Mouse (Mus musculus) cortical plate, adult 2 months (tissue): ENCODE results near the gene Lpcat3. TPM values are rescaled to one million over a fixed set of nuclear protein-coding genes. Genes with fewer than 3 reads are reported as not detected.

Experiments used
- H3K27ac ChIP-seq: fragments of 200-500 bp; 2 replicates; pipeline ENCODE4 v1.5.1; 2012; ENCODE audit warnings: low read length, control low read depth, inconsistent platforms; ENCODE audit not compliant: insufficient read depth
- H3K4me1 ChIP-seq: fragments of 200-500 bp; 2 replicates; pipeline ENCODE4 v1.6.1; 2011; ENCODE audit warnings: low read length; ENCODE audit not compliant: control insufficient read depth, insufficient read depth
- H3K4me3 ChIP-seq: fragments of 200-500 bp; 2 replicates; pipeline ENCODE4 v1.5.1; 2011; ENCODE audit warnings: mild to moderate bottlenecking, low read length, control low read depth; ENCODE audit not compliant: insufficient read depth
- CTCF ChIP-seq: fragments of 200-500 bp; IDR thresholded peaks from 2 replicates; pipeline ENCODE4 v1.5.1; 2011; ENCODE audit warnings: mild to moderate bottlenecking, control low read depth, low read length; ENCODE audit not compliant: insufficient read depth; ENCODE audit errors: extremely low read depth
- POLR2A ChIP-seq: fragments of 200-500 bp; IDR thresholded peaks from 2 replicates; pipeline ENCODE4 v1.6.1; 2011; ENCODE audit warnings: mild to moderate bottlenecking, low read length, control low read depth; ENCODE audit not compliant: insufficient read depth; ENCODE audit errors: extremely low read depth
- polyA plus RNA-seq: library from polyadenylated mRNA; depleted of rRNA; stranded (reverse); fragments of >200 nt; gene quantifications from 2 replicates; pipeline ENCODE4 v1.2.3, GENCODE M21; 2012

Lpcat3 gene
- polyA plus RNA-seq, 1 experiment = 47.6 TPM

DNA sequence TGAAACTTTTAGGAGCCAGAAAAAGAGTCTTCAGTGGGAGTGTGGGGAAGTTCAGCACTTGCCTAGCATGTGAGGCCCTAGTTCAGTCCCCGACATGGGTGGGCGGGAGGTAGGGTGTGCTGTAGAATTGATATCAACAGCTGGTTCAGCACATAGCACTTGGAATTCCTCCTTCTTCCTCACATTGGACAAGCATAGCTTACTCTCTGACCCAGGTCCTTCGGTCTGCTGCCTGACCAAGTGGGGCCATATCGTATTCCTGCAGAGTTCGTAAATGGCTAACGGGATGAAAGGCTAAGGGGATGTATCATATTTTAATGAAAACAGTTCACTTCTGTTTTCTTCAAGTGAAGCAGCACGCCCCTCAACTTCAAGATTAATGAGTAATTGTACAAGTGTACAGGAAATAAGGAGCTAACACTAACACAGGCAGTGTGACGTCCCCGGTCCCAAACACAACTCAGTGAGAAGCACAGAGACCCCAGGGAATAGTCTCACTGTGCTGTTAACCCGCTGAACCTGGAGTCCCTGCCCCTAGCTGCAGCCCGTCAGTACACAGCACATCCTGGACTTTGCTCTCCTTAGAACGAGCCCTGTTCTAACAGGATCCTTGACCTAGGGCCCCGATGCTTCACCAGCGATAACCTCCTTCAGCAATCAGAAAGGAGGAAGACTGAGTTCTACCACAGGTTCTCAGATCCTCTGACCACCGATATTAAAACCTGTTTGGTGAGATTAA, 30.6 kb downstream of the Lpcat3 start:
- peaks cover 8% of the 10 kb centered on the region for H3K4me1 ChIP-seq
- H3K4me3 ChIP-seq = no peak overlapping the region
- peak overlapping the region; percentile 45 for H3K27ac ChIP-seq
- TF ChIP-seq POLR2A = no peak
- no peak for TF ChIP-seq CTCF

DNA sequence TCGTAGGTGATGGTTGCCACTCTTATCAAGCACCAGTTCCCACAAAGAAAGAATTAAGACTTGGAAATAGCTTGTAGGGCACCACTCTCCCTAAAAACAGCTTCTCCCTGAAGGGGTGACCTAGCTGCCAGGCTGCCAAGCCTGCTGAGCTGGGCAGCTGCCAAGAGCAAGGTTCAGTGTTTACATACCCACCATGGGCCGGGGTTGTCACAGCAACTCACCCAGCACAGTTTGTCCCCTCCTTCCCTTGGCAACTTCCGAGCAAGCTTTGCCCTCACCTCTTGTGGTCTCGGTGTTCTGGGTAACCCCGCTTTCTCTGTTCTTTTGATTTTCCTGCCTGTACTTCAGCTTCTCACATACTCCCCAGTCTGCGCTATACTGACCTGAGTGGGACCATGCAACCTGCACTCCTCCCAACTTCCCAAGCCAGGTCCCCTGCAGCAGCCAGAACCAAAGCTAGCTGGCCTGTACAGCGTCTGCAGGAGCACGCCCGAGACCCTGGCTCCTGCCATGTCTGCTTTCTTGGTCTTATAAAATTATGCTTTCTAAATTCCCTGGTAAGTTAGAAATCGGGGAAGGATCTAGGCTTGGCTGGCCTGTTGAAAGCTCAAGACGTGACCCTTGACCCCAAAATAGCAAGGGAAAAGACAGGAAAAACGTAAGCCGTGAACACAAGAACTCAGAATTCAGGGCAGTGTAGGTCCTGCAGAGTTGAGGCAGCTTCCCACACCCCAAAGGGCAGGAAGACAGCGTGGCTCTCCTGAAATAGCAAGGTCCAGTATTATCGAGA, 31.5 kb downstream of the Lpcat3 start:
- Histone ChIP-seq H3K27ac (peak overlapping the region; percentile 45; the same call in 1 of the 2 replicates), H3K4me1 (peaks cover 8% of the 10 kb centered on the region), H3K4me3 (no peak overlapping the region)
- TF ChIP-seq POLR2A (no peak), CTCF (no peak)

DNA sequence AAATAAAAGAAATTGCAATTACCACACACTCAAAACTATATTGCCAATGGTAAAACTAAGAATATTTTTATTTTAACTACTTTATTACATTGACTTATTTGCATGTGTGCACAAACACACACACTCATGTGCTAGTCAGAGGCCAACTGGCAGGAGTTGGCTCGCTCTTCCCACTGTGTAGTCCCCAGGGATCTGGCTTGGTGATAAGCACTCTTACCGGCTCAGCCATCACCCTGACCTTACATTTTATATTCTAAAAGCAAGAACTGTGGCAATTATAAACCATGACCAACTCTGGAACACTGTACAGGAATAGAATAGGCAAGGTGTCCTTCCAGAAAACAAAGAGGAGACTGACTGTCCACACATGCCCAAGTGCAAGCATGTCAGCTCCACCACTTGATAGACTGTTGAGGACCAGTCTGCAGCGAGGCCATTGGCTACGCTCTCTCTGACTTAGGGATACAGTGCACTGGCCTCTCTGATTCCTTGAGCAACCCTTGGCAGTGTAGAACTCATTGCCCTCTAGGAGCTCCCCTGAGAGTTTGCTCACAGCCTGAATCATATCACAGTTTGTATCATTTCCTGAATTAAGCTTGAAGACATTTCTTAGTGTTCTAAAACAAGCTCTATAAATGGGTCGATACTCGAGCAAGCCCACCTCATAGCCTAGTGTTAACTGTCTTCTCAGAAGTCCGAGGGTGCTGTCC, 33.8 kb downstream of the Lpcat3 start:
- Histone ChIP-seq H3K27ac (no peak overlapping the region), H3K4me3 (no peak overlapping the region), H3K4me1 (peaks cover 10% of the 10 kb centered on the region)
- no peak for TF ChIP-seq CTCF
- no peak for TF ChIP-seq POLR2A

DNA sequence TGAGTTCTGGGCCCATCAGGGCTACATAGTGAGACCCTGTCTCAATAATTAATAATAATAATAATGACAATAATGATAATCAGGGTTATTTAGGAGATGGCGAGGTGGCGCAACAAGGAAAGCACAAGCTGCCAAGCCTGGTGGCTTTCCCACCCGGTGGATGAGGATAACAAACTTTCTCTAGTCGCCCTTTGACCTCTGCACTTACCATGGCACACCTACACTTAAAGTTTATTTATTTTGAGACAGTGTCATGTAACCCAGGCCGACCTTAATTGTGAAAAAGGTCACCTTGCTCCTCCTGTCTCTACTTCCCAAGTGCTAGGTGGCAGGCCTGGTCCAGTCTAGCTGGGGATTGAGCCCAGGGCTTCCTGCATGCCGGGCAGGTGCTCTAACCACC, 35.9 kb downstream of the Lpcat3 start:
- H3K4me1 ChIP-seq = peaks cover 6% of the 10 kb centered on the region
- H3K27ac ChIP-seq = no peak overlapping the region
- TF ChIP-seq POLR2A (no peak), CTCF (no peak)
- H3K4me3 ChIP-seq = no peak overlapping the region

DNA sequence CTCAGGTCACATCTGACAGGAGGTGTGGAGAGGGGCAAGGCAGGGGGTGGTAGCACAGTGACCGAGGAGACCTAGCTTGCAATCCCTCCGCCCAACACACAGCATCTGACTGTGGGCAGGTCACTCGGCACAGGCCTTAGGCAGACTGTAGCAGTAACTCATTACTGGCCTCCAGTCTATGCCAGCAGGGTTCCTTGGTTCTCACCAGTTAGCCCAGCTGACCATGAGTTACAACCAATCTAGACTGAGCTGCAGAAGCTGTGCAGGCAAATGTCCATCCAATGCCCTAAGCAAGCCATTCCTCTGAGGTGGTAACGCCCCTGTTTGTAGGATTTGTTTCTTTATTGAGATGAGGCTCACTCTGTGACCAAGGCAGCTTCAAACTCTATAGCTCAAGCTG, 36.5 kb downstream of the Lpcat3 start:
- no peak overlapping the region for H3K4me3 ChIP-seq
- no peak overlapping the region for H3K27ac ChIP-seq
- no peak for TF ChIP-seq CTCF
- TF ChIP-seq POLR2A = no peak
- peaks cover 3% of the 10 kb centered on the region for H3K4me1 ChIP-seq

DNA sequence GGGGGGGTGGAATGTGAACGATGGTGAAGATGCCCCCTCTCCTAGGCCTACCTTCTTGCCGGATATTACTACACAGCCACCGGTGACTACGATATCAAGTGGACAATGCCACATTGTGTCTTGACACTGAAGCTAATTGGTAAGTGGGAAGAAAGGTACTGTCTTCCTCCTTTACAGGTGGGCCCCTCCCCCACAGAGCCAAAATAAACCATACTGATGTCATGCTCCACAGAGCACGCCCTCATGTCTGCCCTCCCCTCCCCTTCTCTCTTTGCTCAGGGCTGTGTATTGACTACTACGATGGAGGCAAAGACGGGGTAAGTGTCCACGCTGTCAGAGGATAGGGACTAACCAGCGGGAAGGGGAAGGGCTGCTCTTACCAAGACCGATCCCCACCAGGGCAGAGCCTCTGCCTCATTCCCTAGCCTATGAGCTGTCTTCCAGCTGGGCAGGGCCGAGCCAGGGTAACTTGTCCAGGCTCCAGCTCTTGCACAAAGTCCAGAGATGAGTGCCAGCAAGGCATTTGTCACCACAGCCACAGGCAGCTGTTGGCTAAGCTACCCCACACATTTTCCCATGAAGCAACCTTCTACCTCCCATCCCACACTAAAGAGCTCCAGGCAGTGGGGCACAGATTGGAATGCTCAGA, 37.3 kb downstream of the Lpcat3 start:
- H3K4me1 ChIP-seq = peaks cover 2% of the 10 kb centered on the region
- H3K4me3 ChIP-seq = no peak overlapping the region
- TF ChIP-seq CTCF = no peak
- TF ChIP-seq POLR2A = no peak
- H3K27ac ChIP-seq = peak overlapping the region; percentile 2; the same call in 1 of the 2 replicates

DNA sequence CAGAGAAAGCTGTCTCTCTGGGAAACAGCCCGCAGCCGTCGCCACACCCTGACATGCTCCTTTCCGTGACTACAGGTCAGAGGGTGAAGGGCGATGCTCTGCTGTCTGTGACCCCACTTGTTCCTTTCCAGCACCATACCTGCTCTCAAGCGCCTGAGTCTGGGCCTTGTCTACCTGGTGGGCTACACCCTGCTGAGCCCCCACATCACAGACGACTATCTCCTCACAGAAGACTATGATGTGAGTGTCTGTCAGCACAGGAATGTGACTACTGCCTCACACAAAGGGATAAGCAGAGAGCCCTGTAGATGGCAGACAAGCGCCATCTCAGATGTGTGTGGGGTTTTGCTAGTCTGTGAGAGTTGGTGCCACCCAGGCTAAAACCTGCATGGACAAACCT, 38.5 kb downstream of the Lpcat3 start:
- Histone ChIP-seq H3K4me3 (no peak overlapping the region), H3K4me1 (peaks cover 3% of the 10 kb centered on the region), H3K27ac (no peak overlapping the region)
- no peak for TF ChIP-seq CTCF
- TF ChIP-seq POLR2A = no peak

DNA sequence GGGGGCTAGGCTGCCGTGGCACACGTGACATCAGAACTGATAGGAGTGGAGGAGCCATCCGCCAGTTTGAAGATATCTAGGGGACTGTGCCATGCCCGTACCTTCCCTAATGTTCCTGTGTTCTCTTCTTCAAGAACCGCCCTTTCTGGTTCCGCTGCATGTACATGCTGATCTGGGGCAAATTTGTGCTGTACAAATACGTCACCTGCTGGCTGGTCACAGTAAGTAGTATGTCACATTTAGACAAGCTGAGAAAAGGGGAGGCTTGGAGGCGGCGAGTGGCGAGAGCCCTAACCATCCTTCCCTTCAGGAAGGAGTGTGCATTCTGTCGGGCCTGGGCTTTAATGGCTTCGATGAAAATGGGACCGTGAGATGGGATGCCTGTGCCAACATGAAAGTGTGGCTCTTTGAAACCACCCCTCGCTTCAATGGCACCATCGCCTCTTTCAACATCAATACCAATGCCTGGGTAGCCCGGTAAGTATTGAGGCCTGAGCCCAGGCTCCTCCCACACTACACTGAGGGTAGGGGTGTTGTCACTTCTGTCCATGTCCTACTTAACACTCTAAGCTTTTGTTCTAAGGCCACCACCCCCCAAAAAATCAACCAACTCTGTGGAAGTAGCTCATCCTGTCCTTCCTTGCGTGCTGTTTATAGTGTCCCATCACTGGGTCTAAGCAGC, 39.4 kb downstream of the Lpcat3 start:
- Histone ChIP-seq H3K4me1 (peaks cover 4% of the 10 kb centered on the region), H3K27ac (no peak overlapping the region), H3K4me3 (no peak overlapping the region)
- 0 out of 2 replicates have a peak, but pooled peaks have one; percentile 4 for TF ChIP-seq CTCF
- TF ChIP-seq POLR2A = no peak

DNA sequence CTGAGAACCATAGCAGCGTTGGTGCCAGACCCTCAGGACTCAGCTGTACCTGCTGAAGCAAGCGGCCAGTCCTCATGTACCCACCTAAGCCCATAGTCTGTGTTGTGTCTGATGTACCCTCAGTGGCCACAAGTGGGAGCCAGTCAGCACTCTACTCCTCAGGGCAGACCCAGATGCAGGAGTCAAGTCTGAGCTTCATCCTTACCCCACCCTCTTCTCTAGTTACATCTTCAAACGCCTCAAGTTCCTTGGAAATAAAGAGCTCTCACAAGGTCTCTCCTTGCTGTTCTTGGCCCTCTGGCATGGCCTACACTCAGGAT, 39.9 kb downstream of the Lpcat3 start:
- H3K4me3 ChIP-seq = no peak overlapping the region
- H3K27ac ChIP-seq = no peak overlapping the region
- TF ChIP-seq POLR2A (no peak), CTCF (peak; percentile 77)
- H3K4me1 ChIP-seq = peaks cover 4% of the 10 kb centered on the region
